Mouse (Mus musculus) hindbrain, embryonic 13.5 days (tissue): ENCODE results near the gene Xylt1. TPM values are rescaled to one million over a fixed set of nuclear protein-coding genes. Genes with fewer than 3 reads are reported as not detected.

Experiments
- ATAC-seq: fragments of 200-750 bp; cut with Nextera tagmentation; 2 replicates; pipeline ENCODE4 v1.8.0; 2017; ENCODE audit warnings: moderate TSS enrichment; ENCODE audit not compliant: low FRiP score
- H3K27ac ChIP-seq: fragments of 300-500 bp; sonication (generic); 2 replicates; pipeline ENCODE4 v1.5.1; 2015; ENCODE audit warnings: inconsistent platforms, mild to moderate bottlenecking, moderate library complexity
- H3K27me3 ChIP-seq: fragments of 300-500 bp; sonication (generic); 2 replicates; pipeline ENCODE4 v1.6.1; 2015; ENCODE audit warnings: mild to moderate bottlenecking, inconsistent platforms
- H3K36me3 ChIP-seq: fragments of 300-500 bp; sonication (generic); 2 replicates; pipeline ENCODE4 v1.6.1; 2015; ENCODE audit warnings: mild to moderate bottlenecking, inconsistent platforms
- H3K4me1 ChIP-seq: fragments of 300-500 bp; sonication (generic); replicated peaks from 2 replicates; pipeline ENCODE4 v1.6.1; 2015; ENCODE audit warnings: inconsistent platforms
- H3K4me2 ChIP-seq: fragments of 300-500 bp; sonication (generic); 2 replicates; pipeline ENCODE4 v1.6.1; 2015; ENCODE audit warnings: inconsistent platforms, mild to moderate bottlenecking, moderate library complexity
- H3K4me3 ChIP-seq: fragments of 300-500 bp; sonication (generic); 2 replicates; pipeline ENCODE4 v1.5.1; 2015; ENCODE audit warnings: mild to moderate bottlenecking, inconsistent platforms
- H3K9ac ChIP-seq: fragments of 300-500 bp; sonication (generic); 2 replicates; pipeline ENCODE4 v1.6.1; 2015; ENCODE audit warnings: mild to moderate bottlenecking, inconsistent platforms
- H3K9me3 ChIP-seq: fragments of 300-500 bp; sonication (generic); 2 replicates; pipeline ENCODE4 v1.6.1; 2016; ENCODE audit warnings: inconsistent platforms
- WGBS: fragments of 180-500 bp; shearing (Covaris S2); methylation state at CpG from one replicate; pipeline ENCODE4 v1.1.7; 2015; 5-methylcytosine and 5-hydroxymethylcytosine counted together
- polyA plus RNA-seq: library from polyadenylated mRNA; unstranded; fragments of >200 nt; fragmentation: Nextera tagmentation; extraction: Ambion mirVana; gene quantifications from 2 replicates; pipeline ENCODE4 v1.2.1, GENCODE M21; 2015

The Xylt1 gene
- polyA plus RNA-seq, 1 experiment from 2014 or later: 2.3 TPM

GRCm38 (mm10) chr7:117716876-117717408, 336.2 kb downstream of the Xylt1 start:
- H3K27ac ChIP-seq: no peak overlapping the region
- H3K4me3 ChIP-seq: no peak overlapping the region
- no peak for ATAC-seq
- H3K9ac ChIP-seq: no peak overlapping the region
- H3K4me2 ChIP-seq: no peak overlapping the region
- 86% methylated on average over 5 of the region's 5 CpGs for WGBS
- H3K4me1 ChIP-seq: no peaks in the 10 kb centered on the region
- 0 out of 2 replicates have a peak, but pooled peaks cover 3% of the 10 kb centered on the region for H3K9me3 ChIP-seq
- H3K27me3 ChIP-seq: 0 out of 2 replicates have a peak, but pooled peaks cover 3% of the 10 kb centered on the region
- H3K36me3 ChIP-seq: no peaks in the 10 kb centered on the region

- H3K9me3 ChIP-seq: no peaks in the 10 kb centered on the region
- WGBS: 70% methylated on average over 6 of the region's 6 CpGs
These were observed 339.6 kb downstream of the Xylt1 start for GRCm38 (mm10) chr7:117720426-117720825.

More at GRCm38 (mm10) chr7:117720426-117720825, 339.6 kb downstream of the Xylt1 start:
- no peak for ATAC-seq
- Histone ChIP-seq H3K36me3 (no peaks in the 10 kb centered on the region), H3K9ac (no peak overlapping the region), H3K27me3 (0 out of 2 replicates have a peak, but pooled peaks cover 3% of the 10 kb centered on the region), H3K4me3 (no peak overlapping the region), H3K4me1 (no peaks in the 10 kb centered on the region), H3K27ac (no peak overlapping the region), H3K4me2 (no peak overlapping the region)
